Mouse (Mus musculus) liver, adult 10 weeks (tissue): Measurements from ENCODE around the gene Tgif2. TPM values are rescaled to one million over a fixed set of nuclear protein-coding genes. Genes with fewer than 3 reads are reported as not detected.

Experiments
- polyA plus RNA-seq: library from polyadenylated mRNA; stranded (reverse); fragments of 350-450 nt; fragmentation: Illumina TruSeq; extraction: RNeasy Lipid Tissue Mini Kit (QIAGEN cat#74804); gene quantifications from one replicate; pipeline ENCODE4 v1.2.3, GENCODE M21; 2014; ENCODE audit warnings: low read depth, low replicate concordance

The Tgif2 gene
- 0.19 TPM for polyA plus RNA-seq

DNA sequence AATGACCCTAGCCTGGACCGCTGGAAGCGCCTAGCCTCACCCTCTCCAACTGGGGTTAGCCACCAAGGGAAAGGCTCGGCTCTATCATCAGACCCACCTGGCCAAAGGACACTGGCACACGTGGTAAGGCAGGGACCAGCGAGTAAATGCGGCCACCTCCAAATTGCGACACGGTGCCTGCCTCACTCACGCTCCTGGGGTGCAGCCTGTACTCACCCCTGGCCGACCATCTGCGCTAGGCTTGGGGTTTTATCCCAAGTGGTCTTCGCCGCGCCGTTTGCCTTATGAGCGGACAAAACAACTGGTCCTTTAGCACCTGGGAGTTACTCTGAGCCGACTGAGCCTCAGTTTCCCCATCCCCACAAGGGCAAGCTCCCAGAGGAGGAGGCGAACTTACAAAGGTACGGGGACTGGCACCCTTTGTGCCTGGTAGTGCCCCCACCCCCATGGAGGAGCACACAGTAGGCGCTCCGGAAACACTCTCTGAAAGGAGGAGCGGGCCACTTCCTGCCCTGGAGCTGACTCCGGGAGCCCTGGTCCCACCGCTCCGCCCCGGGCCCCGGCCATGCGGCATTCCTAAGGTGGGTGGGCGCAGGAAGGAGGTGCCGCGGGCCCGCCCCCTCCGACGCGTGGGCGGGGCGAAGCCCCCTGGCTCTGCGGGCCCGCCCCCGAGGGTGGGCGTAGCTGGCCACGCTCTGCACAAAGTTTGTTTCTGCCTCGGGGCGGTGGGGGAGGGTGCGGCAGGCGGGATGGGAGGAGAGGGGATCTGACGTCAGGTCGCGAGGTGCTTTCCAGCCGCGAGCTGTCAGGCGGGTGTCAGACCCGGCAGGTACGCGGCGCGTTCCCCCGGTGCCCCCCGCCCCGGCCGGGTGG lies at the start of gene Tgif2:
Gene Tgif2, plus strand, starts transcription at position 689 of the 873 bp plus-strand sequence.

DNA sequence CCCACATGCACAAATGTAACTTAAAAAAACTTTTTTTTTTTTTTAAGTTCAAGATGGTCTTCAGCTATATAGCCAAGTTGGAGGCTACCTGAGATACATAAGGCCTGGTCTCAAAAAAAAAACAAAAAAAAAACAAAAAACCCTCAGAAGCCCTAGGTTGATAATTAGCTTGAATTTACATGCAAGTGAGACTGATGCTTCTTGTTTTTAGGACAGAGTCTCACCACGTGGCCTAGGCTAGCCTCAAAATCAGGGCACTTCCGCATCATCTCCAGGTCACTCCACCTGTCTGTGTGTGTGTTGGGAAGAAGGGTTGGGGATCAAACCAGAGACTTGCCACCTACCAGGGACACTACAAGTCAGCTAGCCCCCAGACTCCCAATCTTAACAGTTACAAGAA lies 18.0 kb downstream of the Tgif2 start, which contains the start of gene 4930518I15Rik:
Gene 4930518I15Rik, minus strand, starts transcription at position 112 of the 400 bp plus-strand sequence.

DNA sequence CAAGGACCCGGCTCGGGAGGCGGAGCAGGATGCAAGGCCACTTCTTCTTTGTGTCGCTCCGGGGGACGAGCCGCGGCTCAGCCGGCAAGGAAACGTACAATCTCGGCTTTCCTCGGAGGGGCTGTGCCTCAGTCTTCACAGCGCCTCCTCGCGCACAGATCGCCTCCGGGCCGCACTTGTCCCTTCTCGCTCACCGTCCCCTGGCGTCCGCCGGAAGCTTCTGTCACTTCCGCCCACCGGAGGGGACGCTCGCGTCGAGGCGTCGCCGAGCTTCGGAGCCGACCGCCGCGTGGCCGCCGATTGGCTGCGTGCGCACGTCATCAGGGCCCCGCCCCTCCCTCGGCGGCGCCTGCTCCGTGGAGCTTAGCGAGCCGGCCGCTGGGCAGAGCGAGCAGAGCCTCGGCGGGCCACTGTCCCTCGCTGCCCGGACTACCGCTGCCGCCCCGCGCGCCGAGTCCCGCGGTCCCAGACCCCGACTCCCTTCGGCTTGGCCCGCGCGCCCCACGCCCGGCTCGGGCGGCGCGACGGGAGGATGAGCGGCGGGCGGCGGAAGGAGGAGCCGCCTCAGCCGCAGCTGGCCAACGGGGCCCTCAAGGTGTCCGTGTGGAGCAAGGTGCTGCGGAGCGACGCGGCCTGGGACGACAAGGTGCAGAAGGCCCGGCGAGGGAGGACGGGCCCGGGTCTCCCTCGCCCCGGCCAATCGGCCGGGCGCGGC lies 23.1 kb downstream of the Tgif2 start, which contains the start of gene Rab5if:
Gene Rab5if, plus strand, starts transcription at position 357 of the 715 bp plus-strand sequence.

GRCm38 (mm10) chr2:156887017-156887416 lies 47.2 kb downstream of the Tgif2 start, which contains the start of gene Sla2:
Gene Sla2, minus strand, starts transcription at chr2:156887192.

Other genes with a start within 250 kb of the Tgif2 start
- 1.5 TPM for gene Dlgap4, start 226.3 kb upstream of the Tgif2 start, polyA plus RNA-seq
- gene Myl9, start 64.6 kb upstream of the Tgif2 start, polyA plus RNA-seq = not detected
- 0.79 TPM for gene 4930518I15Rik, start 17.9 kb downstream of the Tgif2 start, polyA plus RNA-seq
- gene Rab5if, start 23.1 kb downstream of the Tgif2 start, polyA plus RNA-seq = 151 TPM
- gene Sla2, start 47.2 kb downstream of the Tgif2 start, polyA plus RNA-seq = not detected
- gene Ndrg3, start 152.0 kb downstream of the Tgif2 start, polyA plus RNA-seq = 15.0 TPM
- 1.4 TPM for gene Dsn1, start 167.1 kb downstream of the Tgif2 start, polyA plus RNA-seq
- gene Soga1, start 239.2 kb downstream of the Tgif2 start, polyA plus RNA-seq = 0.05 TPM
- not detected for gene Tldc2, start 247.0 kb downstream of the Tgif2 start, polyA plus RNA-seq